Comparison of ENCODE assay signal across 8 mouse cellular contexts in the genomic region with DNA sequence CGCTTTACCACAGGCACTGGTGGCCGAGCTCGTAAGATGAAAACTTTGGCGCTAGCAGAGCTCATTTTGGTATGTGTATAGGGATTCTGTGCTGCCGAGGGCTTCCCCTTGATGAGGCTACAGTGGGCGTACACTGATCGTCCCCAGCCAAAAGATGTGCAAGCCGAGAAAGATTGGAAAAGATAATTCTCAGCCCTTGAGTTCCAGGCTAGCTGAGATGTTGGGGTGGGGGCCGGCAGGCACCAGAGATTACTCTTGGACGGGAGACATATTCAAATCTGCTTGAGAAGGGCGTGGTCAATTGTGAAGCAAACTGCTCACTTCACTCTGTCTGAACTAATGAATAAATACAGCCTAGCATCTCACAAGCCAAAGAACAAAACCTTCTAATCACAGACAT.
DNase-seq lines count a peak whose midpoint lies in the region; ATAC-seq and TF ChIP-seq lines count a peak whose summit lies in the region.

No protein-coding gene starts in this region.

- H3K9ac ChIP-seq in hindbrain, embryonic 11.5 days (ENCODE audit: low read depth, low read length) = no peak overlapping the region
- H3K9ac ChIP-seq in hindbrain, postnatal 0 days (replicated peaks; ENCODE audit: low read length) = no peak overlapping the region
- no peak overlapping the region for H3K9ac ChIP-seq in midbrain, postnatal 0 days (replicated peaks; ENCODE audit: low read length, poor library complexity, severe bottlenecking)

- no peak for ATAC-seq in hindbrain, embryonic 11.5 days (ENCODE audit: low FRiP score)
- ATAC-seq in hindbrain, postnatal 0 days = no peak
- no peak for ATAC-seq in midbrain, postnatal 0 days (ENCODE audit: low FRiP score)

- peak overlapping the region; percentile 29 for H3K4me3 ChIP-seq in hindbrain, embryonic 10.5 days
- H3K4me3 ChIP-seq in hindbrain, embryonic 11.5 days (ENCODE audit: low read depth, low read length) = no peak overlapping the region
- no peak overlapping the region for H3K4me3 ChIP-seq in hindbrain, postnatal 0 days (ENCODE audit: low read length)
- no peak overlapping the region for H3K4me3 ChIP-seq in midbrain, postnatal 0 days (ENCODE audit: low read depth, low read length)

- H3K36me3 ChIP-seq in hindbrain, embryonic 10.5 days = no peaks in the 10 kb centered on the region
- H3K36me3 ChIP-seq in hindbrain, embryonic 11.5 days (ENCODE audit: control insufficient read depth, insufficient read depth, low read length) = no peaks in the 10 kb centered on the region
- no peaks in the 10 kb centered on the region for H3K36me3 ChIP-seq in hindbrain, postnatal 0 days (ENCODE audit: insufficient read depth, low read length)
- no peaks in the 10 kb centered on the region for H3K36me3 ChIP-seq in midbrain, postnatal 0 days (ENCODE audit: insufficient read depth, low read length)

- H3K27ac ChIP-seq in hindbrain, embryonic 10.5 days = peak overlapping the region; percentile 9; the same call in 1 of the 2 replicates
- H3K27ac ChIP-seq in hindbrain, embryonic 11.5 days (ENCODE audit: low read depth, low read length) = no peak overlapping the region
- H3K27ac ChIP-seq in hindbrain, postnatal 0 days = no peak overlapping the region
- H3K27ac ChIP-seq in midbrain, postnatal 0 days (ENCODE audit: low read depth, low read length) = no peak overlapping the region

- H3K9me3 ChIP-seq in hindbrain, embryonic 10.5 days = no peaks in the 10 kb centered on the region
- no peaks in the 10 kb centered on the region for H3K9me3 ChIP-seq in hindbrain, embryonic 11.5 days (ENCODE audit: control insufficient read depth, low read length)
- H3K9me3 ChIP-seq in hindbrain, postnatal 0 days (ENCODE audit: low read length) = no peaks in the 10 kb centered on the region
- H3K9me3 ChIP-seq in midbrain, postnatal 0 days (ENCODE audit: low read length) = no peaks in the 10 kb centered on the region

- TF ChIP-seq CTCF in hindbrain, postnatal 0 days (IDR thresholded peaks at IDR 0.05; ENCODE audit: low read depth) = no peak
- TF ChIP-seq CTCF in midbrain, postnatal 0 days (IDR thresholded peaks at IDR 0.05) = no peak

- peaks cover 88% of the 10 kb centered on the region for H3K4me1 ChIP-seq in hindbrain, embryonic 10.5 days (replicated peaks)
- H3K4me1 ChIP-seq in hindbrain, embryonic 11.5 days (replicated peaks; ENCODE audit: control insufficient read depth, insufficient read depth, low read length) = peaks cover 19% of the 10 kb centered on the region
- H3K4me1 ChIP-seq in hindbrain, postnatal 0 days (ENCODE audit: insufficient read depth, low read length) = 0 out of 2 replicates have a peak, but pooled peaks cover 16% of the 10 kb centered on the region
- H3K4me1 ChIP-seq in midbrain, postnatal 0 days (ENCODE audit: insufficient read depth, low read length) = 0 out of 2 replicates have a peak, but pooled peaks cover 4% of the 10 kb centered on the region

- DNase-seq in hindbrain, embryonic 10.5 days (ENCODE audit: low spot score) = peak; percentile 20
- DNase-seq in hindbrain, embryonic 11.5 days (ENCODE audit: low spot score) = no peak
- peak; percentile 37 for DNase-seq in embryo, embryonic 11 days
- no peak for DNase-seq in hindbrain, postnatal 0 days (ENCODE audit: low spot score)
- no peak for DNase-seq in midbrain, postnatal 0 days (ENCODE audit: low spot score)
- DNase-seq in thymus, postnatal 36 days = no peak
- DNase-seq in layer of hippocampus, postnatal 14 days (ENCODE audit: low spot score in 2 of 2) = no peak
- no peak for DNase-seq in c-Kit-positive CD71-positive TER-119-positive erythroid progenitor cells, embryonic 14.5 days (ENCODE audit: low spot score)

- 23% methylated on average over 11 of the region's 11 CpGs for WGBS in hindbrain, embryonic 10.5 days
- 37% methylated on average over 11 of the region's 11 CpGs for WGBS in hindbrain, embryonic 11.5 days
- 37% methylated on average over 11 of the region's 11 CpGs for WGBS in hindbrain, postnatal 0 days
- WGBS in midbrain, postnatal 0 days = 22% methylated on average over 11 of the region's 11 CpGs

- no peaks in the 10 kb centered on the region for H3K27me3 ChIP-seq in hindbrain, embryonic 10.5 days (ENCODE audit: insufficient read depth, poor library complexity, severe bottlenecking)
- H3K27me3 ChIP-seq in hindbrain, embryonic 11.5 days (ENCODE audit: control insufficient read depth, insufficient read depth, low read length) = no peaks in the 10 kb centered on the region
- H3K27me3 ChIP-seq in hindbrain, postnatal 0 days (ENCODE audit: insufficient read depth, low read length) = no peaks in the 10 kb centered on the region; the same call in 1 of the 2 replicates
- H3K27me3 ChIP-seq in midbrain, postnatal 0 days (ENCODE audit: insufficient read depth, low read length) = 0 out of 2 replicates have a peak, but pooled peaks cover 5% of the 10 kb centered on the region

- no peak overlapping the region for H3K4me2 ChIP-seq in hindbrain, embryonic 11.5 days (replicated peaks; ENCODE audit: low read depth, low read length)
- peak overlapping the region; percentile 40; the same call in 1 of the 2 replicates for H3K4me2 ChIP-seq in hindbrain, postnatal 0 days (ENCODE audit: low read depth, low read length)
- peak overlapping the region; percentile 21; the same call in 1 of the 2 replicates for H3K4me2 ChIP-seq in midbrain, postnatal 0 days (ENCODE audit: low read depth, low read length, poor library complexity, severe bottlenecking)

Comparison
In these comparisons a context has a peak if more than half of its experiments do, and no peak if none do; other contexts are left out.
1. DNase-seq: peak in hindbrain, embryonic 10.5 days (single experiment) and embryo, embryonic 11 days (single experiment); none in hindbrain, embryonic 11.5 days (single experiment), hindbrain, postnatal 0 days (single experiment), midbrain, postnatal 0 days (single experiment), thymus, postnatal 36 days (0 of 2), layer of hippocampus, postnatal 14 days (0 of 2) and c-Kit-positive CD71-positive TER-119-positive erythroid progenitor cells, embryonic 14.5 days (single experiment).